Mouse (Mus musculus): ENCODE measurements around the gene Lhfp.
"Not testable (repeated sequence)": the region's sequence is repeated elsewhere in the genome, so short reads cannot be mapped to it uniquely, and the experiment has no call there.

Gene Lhfp

GRCm38 (mm10) chr3:53213746-53214271 lies 172.5 kb downstream of the Lhfp start:
- no peak for DNase-seq (ENCODE audit: low spot score in 2 of 2)

GRCm38 (mm10) chr3:53214386-53214785 lies 173.1 kb downstream of the Lhfp start:
- DNase-seq (ENCODE audit: low spot score in 2 of 2), result no peak

GRCm38 (mm10) chr3:53217697-53218096 lies 176.4 kb downstream of the Lhfp start:
- no peak for DNase-seq (ENCODE audit: low spot score in 2 of 2)

GRCm38 (mm10) chr3:53221531-53222272 lies 180.4 kb downstream of the Lhfp start:
- DNase-seq (ENCODE audit: low spot score in 2 of 2), result no peak

- DNase-seq (ENCODE audit: low spot score in 2 of 2), result no peak
These were observed 182.8 kb downstream of the Lhfp start for GRCm38 (mm10) chr3:53224141-53224540.

- DNase-seq (ENCODE audit: low spot score in 2 of 2), result no peak
These were observed 184.4 kb downstream of the Lhfp start for GRCm38 (mm10) chr3:53225774-53226173.

- DNase-seq (ENCODE audit: low spot score in 2 of 2), result no peak
These were observed 184.9 kb downstream of the Lhfp start for GRCm38 (mm10) chr3:53226223-53226622.

- no peak for DNase-seq (ENCODE audit: low spot score in 2 of 2)
These were observed 186.5 kb downstream of the Lhfp start for GRCm38 (mm10) chr3:53227866-53228265.

GRCm38 (mm10) chr3:53230562-53230961 lies 189.2 kb downstream of the Lhfp start:
- DNase-seq (ENCODE audit: low spot score in 2 of 2), result no peak

- no peak for DNase-seq (ENCODE audit: low spot score in 2 of 2)
These were observed 189.8 kb downstream of the Lhfp start for GRCm38 (mm10) chr3:53231112-53231511.

GRCm38 (mm10) chr3:53232411-53232810 lies 191.1 kb downstream of the Lhfp start:
- DNase-seq (ENCODE audit: low spot score in 2 of 2), result not testable (repeated sequence)

- no peak for DNase-seq (ENCODE audit: low spot score in 2 of 2)
These were observed 193.4 kb downstream of the Lhfp start for GRCm38 (mm10) chr3:53234689-53235088.

- DNase-seq (ENCODE audit: low spot score in 2 of 2), result no peak
These were observed 195.1 kb downstream of the Lhfp start for GRCm38 (mm10) chr3:53236471-53236870.

- no peak for DNase-seq (ENCODE audit: low spot score in 2 of 2)
These were observed 198.8 kb downstream of the Lhfp start for GRCm38 (mm10) chr3:53240150-53240549.

- DNase-seq (ENCODE audit: low spot score in 2 of 2), result no peak
These were observed 204.4 kb downstream of the Lhfp start for GRCm38 (mm10) chr3:53245571-53246208.

- DNase-seq (ENCODE audit: low spot score in 2 of 2), result peak; percentile 25 to 52
These were observed 205.8 kb downstream of the Lhfp start for GRCm38 (mm10) chr3:53247102-53247501.

GRCm38 (mm10) chr3:53248158-53248874 lies 207.0 kb downstream of the Lhfp start:
- no peak for DNase-seq (ENCODE audit: low spot score in 2 of 2)

GRCm38 (mm10) chr3:53252556-53252955 lies 211.2 kb downstream of the Lhfp start:
- no peak for DNase-seq (ENCODE audit: low spot score in 2 of 2)

- DNase-seq (ENCODE audit: low spot score in 2 of 2), result no peak
These were observed 212.0 kb downstream of the Lhfp start for GRCm38 (mm10) chr3:53253223-53253832.

GRCm38 (mm10) chr3:53258657-53259158 lies 217.4 kb downstream of the Lhfp start:
- peak; percentile 13 to 28 for DNase-seq (ENCODE audit: low spot score in 2 of 2)

- no peak for DNase-seq (ENCODE audit: low spot score in 2 of 2)
These were observed 224.8 kb downstream of the Lhfp start for GRCm38 (mm10) chr3:53266116-53266515.

- DNase-seq (ENCODE audit: low spot score in 2 of 2), result no peak
These were observed 225.7 kb downstream of the Lhfp start for GRCm38 (mm10) chr3:53267046-53267445.
